Mouse (Mus musculus) brain, adult 2 months (tissue): ENCODE measurements at regions not wholly inside any gene's neighbourhood (a gene's known extent, or its start where the extent isn't known, plus 50 kb on each side); places are given as distances from the start of the nearest gene placed in this dataset.
A peak's percentile ranks its signal among the peaks of the same experiment; 100 is the strongest.

Experiments
- DNase-seq: peaks from one replicate; pipeline ENCODE4 v3.0.0; 2011; ENCODE audit warnings: low read depth, low spot score

- DNase-seq, result no peak
These were observed 221.5 kb downstream of the 4933412E24Rik start for GRCm38 (mm10) chr15:59794871-59795270.

- DNase-seq, result no peak
These were observed 229.5 kb downstream of the 4933412E24Rik start for GRCm38 (mm10) chr15:59786706-59787425.

GRCm38 (mm10) chr15:59785981-59786380, 230.4 kb downstream of the 4933412E24Rik start:
- no peak for DNase-seq

GRCm38 (mm10) chr15:59784556-59784929, 231.9 kb downstream of the 4933412E24Rik start:
- no peak for DNase-seq

GRCm38 (mm10) chr15:59783782-59784555, 232.4 kb downstream of the 4933412E24Rik start:
- DNase-seq, result peak; percentile 33

GRCm38 (mm10) chr15:59783393-59783781, 233.0 kb downstream of the 4933412E24Rik start:
- no peak for DNase-seq

- DNase-seq, result no peak
These were observed 235.9 kb downstream of the 4933412E24Rik start for GRCm38 (mm10) chr15:59780506-59780905.

- peak; percentile 68 for DNase-seq
These were observed 239.0 kb downstream of the 4933412E24Rik start for GRCm38 (mm10) chr15:59777307-59777871.

GRCm38 (mm10) chr15:59775781-59776180, 240.6 kb downstream of the 4933412E24Rik start:
- peak; percentile 48 for DNase-seq

GRCm38 (mm10) chr15:59773983-59774382, 242.4 kb downstream of the 4933412E24Rik start:
- no peak for DNase-seq

GRCm38 (mm10) chr15:59772595-59772994, 243.8 kb downstream of the 4933412E24Rik start:
- no peak for DNase-seq

GRCm38 (mm10) chr15:59762061-59762460, 254.4 kb downstream of the 4933412E24Rik start:
- DNase-seq, result no peak

- no peak for DNase-seq
These were observed 255.9 kb downstream of the 4933412E24Rik start for GRCm38 (mm10) chr15:59760490-59760889.

- peak; percentile 55 for DNase-seq
These were observed 256.8 kb downstream of the 4933412E24Rik start for GRCm38 (mm10) chr15:59759566-59759965.

GRCm38 (mm10) chr15:59758971-59759370, 257.4 kb downstream of the 4933412E24Rik start:
- no peak for DNase-seq

GRCm38 (mm10) chr15:59756141-59756540, 260.3 kb downstream of the 4933412E24Rik start:
- no peak for DNase-seq

- peak; percentile 77 for DNase-seq
These were observed 261.5 kb downstream of the 4933412E24Rik start for GRCm38 (mm10) chr15:59754906-59755305.

GRCm38 (mm10) chr15:59752277-59752676, 264.1 kb downstream of the 4933412E24Rik start:
- DNase-seq, result no peak

- peak; percentile 10 for DNase-seq
These were observed 270.1 kb downstream of the 4933412E24Rik start for GRCm38 (mm10) chr15:59746290-59746689.

- DNase-seq, result peak; percentile 41
These were observed 271.9 kb downstream of the 4933412E24Rik start for GRCm38 (mm10) chr15:59744411-59744931.

GRCm38 (mm10) chr15:59739197-59739596, 277.2 kb downstream of the 4933412E24Rik start:
- no peak for DNase-seq

GRCm38 (mm10) chr15:59737247-59737646, 279.2 kb downstream of the 4933412E24Rik start:
- DNase-seq, result no peak
